Mouse (Mus musculus) ES-E14 (cell line): ENCODE results near the gene Hvcn1.

ENCODE experiments used
- CHD2 ChIP-seq: IDR thresholded peaks from 2 replicates; pipeline ENCODE4 v1.6.1; 2014; ENCODE audit warnings: mild to moderate bottlenecking, low read depth, low read length, inconsistent platforms
- HCFC1 ChIP-seq: IDR thresholded peaks from 2 replicates; pipeline ENCODE4 v1.6.1; 2012; ENCODE audit warnings: low read length, inconsistent platforms, borderline replicate concordance; ENCODE audit not compliant: insufficient read depth
- ZC3H11A ChIP-seq: IDR thresholded peaks from 2 replicates; pipeline ENCODE4 v1.6.1; 2012; ENCODE audit warnings: low read depth, mild to moderate bottlenecking, inconsistent platforms, low read length, borderline replicate concordance

DNA sequence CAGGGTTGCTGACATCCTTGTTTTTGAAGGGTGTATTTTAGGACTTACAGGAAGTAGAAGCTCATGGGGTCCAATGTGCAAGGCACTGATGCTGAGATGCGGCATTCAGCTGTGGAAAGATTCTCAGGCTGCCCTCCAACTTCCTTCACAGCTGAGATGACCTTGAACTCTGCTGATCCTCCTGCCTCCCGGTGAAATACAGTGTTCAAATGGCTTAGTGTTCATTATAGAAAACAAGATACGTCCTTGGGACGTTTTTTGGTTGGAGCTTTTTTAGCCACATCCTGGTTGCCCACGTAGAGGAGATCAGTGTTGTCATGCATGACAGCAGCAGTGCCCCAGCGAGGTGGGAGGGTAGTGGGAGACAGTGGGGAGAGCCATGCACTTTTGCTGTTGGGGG lies 43.4 kb upstream of the Hvcn1 start:
- TF ChIP-seq HCFC1, result no peak
- TF ChIP-seq CHD2, result no peak
- TF ChIP-seq ZC3H11A, result no peak
